27 mouse cellular contexts compared by ENCODE assay signal in the genomic region with DNA sequence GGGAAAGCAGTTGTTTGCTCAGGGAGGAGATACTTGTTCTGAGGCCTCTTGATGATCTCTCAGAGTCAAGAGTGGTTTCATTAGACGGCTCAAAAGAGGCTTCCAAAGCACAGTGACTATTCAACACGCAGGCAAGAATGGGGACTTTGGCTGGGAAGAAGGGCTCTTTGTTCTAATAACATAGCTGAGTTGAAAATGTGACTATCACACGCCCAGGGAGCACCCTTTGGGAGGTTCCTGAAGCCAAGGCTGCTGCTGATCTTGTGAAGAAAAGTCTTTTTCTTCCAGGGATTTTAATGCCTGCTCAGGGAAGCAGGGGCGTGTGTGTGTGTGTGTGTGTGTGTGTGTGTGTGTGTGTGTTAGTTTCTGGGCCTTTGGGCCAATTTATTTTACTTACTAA. TPM values are rescaled to one million over a fixed set of nuclear protein-coding genes. Genes with fewer than 3 reads are reported as not detected.
DNase-seq lines count a peak whose midpoint lies in the region; ATAC-seq lines count a peak whose summit lies in the region.
"Had no signal": no experiment of that assay in that cellular context is flagged by ENCODE, and none has a peak within 500 bp of the region (broad histone marks: within the 10 kb centered on the region; RNA-seq: fewer than 3 reads in every experiment).

No protein-coding gene starts in this region.

- no peak for DNase-seq in frontal cortex, postnatal 25 days (ENCODE audit: low spot score in 2 of 2)
- DNase-seq in heart, embryonic 10.5 days (ENCODE audit: low spot score) = peak; percentile 61
- DNase-seq in heart, postnatal 25 days (ENCODE audit: low spot score) = no peak
- peak; percentile 69 for DNase-seq in Muller cell, postnatal 12 days (ENCODE audit: inconsistent ontology term)
- DNase-seq in skeletal muscle tissue, adult 2 months (ENCODE audit: low read depth, low spot score) = peak; percentile 53
- DNase-seq in kidney, postnatal 14 days = no peak
- DNase-seq: adrenal gland, postnatal 14 days; cerebellum, adult 2 months; cerebellum, postnatal 10 days; gastrocnemius, postnatal 36 days; heart, adult 11 months; heart, postnatal 10 days had no signal

- no peak overlapping the region for H3K4me3 ChIP-seq in heart, embryonic 10.5 days
- H3K4me3 ChIP-seq: forebrain, embryonic 15.5 days; hindbrain, embryonic 13.5 days had no signal

- H3K27ac ChIP-seq in heart, embryonic 10.5 days = no peak overlapping the region
- H3K27ac ChIP-seq: forebrain, embryonic 15.5 days; hindbrain, embryonic 13.5 days; hindbrain, postnatal 0 days had no signal

- intact Hi-C loops in heart, postnatal 25 days (cut with DNase I) = no loop called here

- WGBS in heart, embryonic 10.5 days = 73% methylated on average over 4 of the region's 4 CpGs

- H3K36me3 ChIP-seq in heart, embryonic 10.5 days = no peaks in the 10 kb centered on the region
- H3K36me3 ChIP-seq: forebrain, embryonic 15.5 days; hindbrain, embryonic 13.5 days had no signal

- no peaks in the 10 kb centered on the region for H3K4me1 ChIP-seq in heart, embryonic 10.5 days
- H3K4me1 ChIP-seq: forebrain, embryonic 15.5 days; hindbrain, embryonic 13.5 days had no signal

- no peaks in the 10 kb centered on the region for H3K9me3 ChIP-seq in heart, embryonic 10.5 days
- H3K9me3 ChIP-seq: forebrain, embryonic 15.5 days; hindbrain, embryonic 13.5 days had no signal

- H3K27me3 ChIP-seq in heart, embryonic 10.5 days (ENCODE audit: insufficient read depth, poor library complexity, severe bottlenecking) = no peaks in the 10 kb centered on the region
- H3K27me3 ChIP-seq: forebrain, embryonic 15.5 days; hindbrain, embryonic 13.5 days had no signal

- ATAC-seq in frontal cortex, adult (ENCODE audit: low TSS enrichment) = peak; percentile 9; the same call in 1 of the 2 replicates
- ATAC-seq: activated CD4-positive, CD25-positive, alpha-beta regulatory T cell, adult 4 months; forebrain, embryonic 15.5 days; hindbrain, postnatal 0 days; Patski had no signal

RNA-seq across cellular contexts. Expression of a gene that starts 8.0 kb away (rescaled TPM):
- 0.20 TPM in 1 of 2 replicates, not detected in the other for polyA plus RNA-seq in heart, embryonic 10.5 days (2016; fragmentation: Nextera tagmentation; extraction: Ambion mirVana)
- not detected for total RNA-seq in heart, postnatal 25 days (2021)
- total RNA-seq: adrenal gland, adult 18-20 months; gastrocnemius, postnatal 36 days; heart, postnatal 10 days; hematopoietic stem cell, adult 5-6 weeks had no signal
- polyA plus RNA-seq: C2C12; embryonic facial prominence, embryonic 11.5 days; forebrain, embryonic 11.5 days had no signal

RNA-seq across cellular contexts. Expression of a gene that starts 33.9 kb away (rescaled TPM):
- not detected in 2 replicates for polyA plus RNA-seq in heart, embryonic 10.5 days (2016; fragmentation: Nextera tagmentation; extraction: Ambion mirVana)
- total RNA-seq in heart, postnatal 25 days (2021) = not detected
- total RNA-seq: adrenal gland, adult 18-20 months; adrenal gland, postnatal 14 days; gastrocnemius, postnatal 36 days; heart, postnatal 10 days; hindbrain, postnatal 0 days; MEL had no signal
- polyA plus RNA-seq: C2C12; cerebellum, adult 2 months; embryonic facial prominence, embryonic 11.5 days; forebrain, embryonic 11.5 days; forebrain, embryonic 15.5 days; frontal cortex, adult 2 months; heart, embryonic 14.5 days; hindbrain, embryonic 13.5 days; hindbrain, postnatal 0 days; intestine, embryonic 14.5 days; Patski had no signal

Comparison
In these comparisons a context has a peak if more than half of its experiments do, and no peak if none do; other contexts are left out.
1. DNase-seq: peak in heart, embryonic 10.5 days (single experiment), Muller cell, postnatal 12 days (single experiment) and skeletal muscle tissue, adult 2 months (single experiment); none in frontal cortex, postnatal 25 days (0 of 2), heart, postnatal 25 days (single experiment) and kidney, postnatal 14 days (single experiment).